Mouse (Mus musculus) liver, adult 2 months (tissue): ENCODE results near the gene Kcnj1.

Source experiments
- CTCF ChIP-seq: fragments of 200-500 bp; IDR thresholded peaks from 2 replicates; pipeline ENCODE4 v1.5.1; 2011; ENCODE audit warnings: low read depth, low read length, control low read depth
- POLR2A ChIP-seq: fragments of 200-500 bp; IDR thresholded peaks from 2 replicates; pipeline ENCODE4 v1.6.1; 2011; ENCODE audit warnings: low read length, control low read depth; ENCODE audit not compliant: insufficient read depth; ENCODE audit errors: extremely low read depth

DNA sequence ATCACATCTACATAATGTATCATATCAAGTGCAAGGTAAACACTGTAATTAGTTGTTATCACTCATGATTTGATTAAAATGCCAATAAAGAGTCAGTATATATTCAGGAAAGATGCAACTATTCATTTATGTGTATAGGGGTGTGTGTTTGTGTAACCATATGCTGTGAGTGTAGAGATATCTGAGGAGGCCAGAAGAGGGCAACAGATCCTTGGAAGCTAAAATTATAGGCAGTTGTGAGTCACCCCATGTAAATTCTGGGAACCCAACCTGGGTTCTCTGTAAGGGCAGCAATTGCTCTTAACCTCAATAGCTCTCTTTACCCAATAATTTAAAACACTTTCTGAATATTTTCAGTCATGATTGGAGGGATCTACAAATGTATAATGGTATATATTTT is 48.4 kb downstream of the Kcnj1 start:
- TF ChIP-seq POLR2A = no peak
- TF ChIP-seq CTCF = no peak
